Comparison of ENCODE assay signal across 15 mouse cellular contexts in the genomic region with DNA sequence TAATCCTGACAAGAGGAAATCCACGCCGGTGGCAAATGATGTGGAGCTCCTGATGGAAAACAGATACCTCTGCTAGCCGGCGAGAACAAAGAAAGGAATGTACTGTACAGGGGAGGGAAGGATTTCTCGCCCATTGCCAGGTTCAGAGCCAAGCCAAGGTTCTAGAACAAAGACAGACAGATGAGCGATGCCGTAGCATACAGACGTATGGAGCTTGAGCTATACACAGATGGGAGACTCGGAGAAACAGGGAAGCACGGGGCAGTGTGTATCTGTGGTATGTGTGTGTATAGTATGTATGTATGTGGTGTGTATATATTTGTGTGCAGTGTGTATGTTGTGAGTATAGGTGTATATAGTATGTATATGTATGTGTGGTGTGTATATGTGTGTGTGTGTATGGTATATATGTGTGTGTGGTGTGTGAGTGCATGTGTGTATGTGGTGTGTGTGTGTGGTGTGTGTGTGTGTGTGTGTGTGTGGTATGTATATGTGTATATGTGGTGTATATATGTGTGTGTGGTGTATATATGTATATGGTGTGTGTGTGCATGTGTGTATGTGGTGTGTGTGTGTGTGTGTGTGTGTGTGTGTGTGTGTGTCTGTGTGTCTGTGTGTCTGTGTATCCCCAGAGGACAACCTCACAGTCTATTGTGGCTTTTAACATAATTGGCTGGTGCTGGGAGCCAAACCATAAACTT.
DNase-seq lines count a peak whose midpoint lies in the region; ATAC-seq lines count a peak whose summit lies in the region.
"Had no signal": no experiment of that assay in that cellular context is flagged by ENCODE, and none has a peak within 500 bp of the region (broad histone marks: within the 10 kb centered on the region; RNA-seq: fewer than 3 reads in every experiment).

No protein-coding gene starts in this region.

- no peak overlapping the region for H3K4me3 ChIP-seq in forebrain, embryonic 15.5 days
- H3K4me3 ChIP-seq in forebrain, embryonic 11.5 days (ENCODE audit: low read depth, low read length) = no peak overlapping the region
- H3K4me3 ChIP-seq in embryonic facial prominence, embryonic 13.5 days = no peak overlapping the region
- H3K4me3 ChIP-seq in limb, embryonic 12.5 days (replicated peaks) = no peak overlapping the region
- H3K4me3 ChIP-seq: myocyte; stomach, embryonic 15.5 days had no signal

- H3K9me3 ChIP-seq in forebrain, embryonic 15.5 days = no peaks in the 10 kb centered on the region
- no peaks in the 10 kb centered on the region for H3K9me3 ChIP-seq in forebrain, embryonic 11.5 days (ENCODE audit: control insufficient read depth, low read length)
- H3K9me3 ChIP-seq in embryonic facial prominence, embryonic 13.5 days = 0 out of 2 replicates have a peak, but pooled peaks cover 2% of the 10 kb centered on the region
- peaks cover 4% of the 10 kb centered on the region; the same call in 1 of the 2 replicates for H3K9me3 ChIP-seq in limb, embryonic 12.5 days
- H3K9me3 ChIP-seq: stomach, embryonic 15.5 days had no signal

- no peaks in the 10 kb centered on the region for H3K36me3 ChIP-seq in forebrain, embryonic 15.5 days
- H3K36me3 ChIP-seq in forebrain, embryonic 11.5 days (ENCODE audit: control insufficient read depth, insufficient read depth, low read length) = no peaks in the 10 kb centered on the region
- H3K36me3 ChIP-seq in embryonic facial prominence, embryonic 13.5 days = no peaks in the 10 kb centered on the region
- H3K36me3 ChIP-seq in limb, embryonic 12.5 days = no peaks in the 10 kb centered on the region
- H3K36me3 ChIP-seq: stomach, embryonic 15.5 days had no signal

- H3K27ac ChIP-seq in forebrain, embryonic 15.5 days (replicated peaks) = peak overlapping the region; percentile 13; the same call in 1 of the 2 replicates
- H3K27ac ChIP-seq in forebrain, embryonic 11.5 days (ENCODE audit: low read depth, low read length) = no peak overlapping the region
- H3K27ac ChIP-seq in embryonic facial prominence, embryonic 13.5 days = no peak overlapping the region
- H3K27ac ChIP-seq in limb, embryonic 12.5 days = no peak overlapping the region
- H3K27ac ChIP-seq: stomach, embryonic 15.5 days had no signal

- intact Hi-C loops in left cerebral cortex, postnatal 4 days (cut with DNase I) = no loop called here
- intact Hi-C loops in left cerebral cortex, postnatal 25 days (cut with DNase I) = loop anchor here (5.0 kb wide), 1 partner anchor 68 kb away; no protein-coding TSS in a partner anchor

- ATAC-seq in forebrain, embryonic 15.5 days (replicated peaks) = peak; percentile 58; the same call in 1 of the 2 replicates
- no peak for ATAC-seq in forebrain, embryonic 11.5 days (replicated peaks; ENCODE audit: low FRiP score)
- ATAC-seq in embryonic facial prominence, embryonic 13.5 days (ENCODE audit: insufficient number of reproducible peaks, insufficient read depth, low FRiP score, low TSS enrichment, low read depth) = 0 out of 2 replicates have a peak, but pooled peaks have one; percentile 28
- ATAC-seq in limb, embryonic 12.5 days (ENCODE audit: insufficient number of reproducible peaks, insufficient read depth, low FRiP score, low TSS enrichment, low read depth) = peak; percentile 54; the same call in 1 of the 2 replicates

- H3K27me3 ChIP-seq in forebrain, embryonic 15.5 days = no peaks in the 10 kb centered on the region
- H3K27me3 ChIP-seq in forebrain, embryonic 11.5 days (ENCODE audit: control insufficient read depth, insufficient read depth, low read length) = no peaks in the 10 kb centered on the region
- H3K27me3 ChIP-seq in embryonic facial prominence, embryonic 13.5 days = no peaks in the 10 kb centered on the region
- H3K27me3 ChIP-seq in limb, embryonic 12.5 days = no peaks in the 10 kb centered on the region
- H3K27me3 ChIP-seq: stomach, embryonic 15.5 days had no signal

- WGBS in forebrain, embryonic 15.5 days = 38% methylated on average over 10 of the region's 10 CpGs
- WGBS in forebrain, embryonic 11.5 days = 79% methylated on average over 10 of the region's 10 CpGs
- WGBS in embryonic facial prominence, embryonic 13.5 days = 31% methylated on average over 10 of the region's 10 CpGs
- 51% methylated on average over 10 of the region's 10 CpGs for WGBS in limb, embryonic 12.5 days

- no peak overlapping the region for H3K4me2 ChIP-seq in forebrain, embryonic 15.5 days (replicated peaks)
- H3K4me2 ChIP-seq in forebrain, embryonic 11.5 days (ENCODE audit: low read depth, low read length, severe bottlenecking) = no peak overlapping the region
- H3K4me2 ChIP-seq in embryonic facial prominence, embryonic 13.5 days = peak overlapping the region; percentile 14; the same call in 1 of the 2 replicates
- no peak overlapping the region for H3K4me2 ChIP-seq in limb, embryonic 12.5 days
- H3K4me2 ChIP-seq: stomach, embryonic 15.5 days had no signal

- H3K9ac ChIP-seq in forebrain, embryonic 15.5 days (replicated peaks) = no peak overlapping the region
- no peak overlapping the region for H3K9ac ChIP-seq in forebrain, embryonic 11.5 days (ENCODE audit: low read length)
- H3K9ac ChIP-seq in embryonic facial prominence, embryonic 13.5 days = no peak overlapping the region
- H3K9ac ChIP-seq in limb, embryonic 12.5 days (replicated peaks) = no peak overlapping the region
- H3K9ac ChIP-seq: stomach, embryonic 15.5 days had no signal

- no peak for DNase-seq in forebrain, embryonic 11.5 days (ENCODE audit: low spot score)
- DNase-seq in left cerebral cortex, postnatal 4 days = peak; percentile 16
- no peak for DNase-seq in left cerebral cortex, postnatal 25 days (ENCODE audit: low spot score in 2 of 2)
- no peak for DNase-seq in layer of hippocampus, postnatal 36 days
- DNase-seq in kidney, postnatal 25 days = no peak
- DNase-seq: adrenal gland, postnatal 25 days; kidney, adult 11 months; kidney, postnatal 36 days; liver; lung, postnatal 4 days had no signal

- H3K4me1 ChIP-seq in forebrain, embryonic 15.5 days = peaks cover 4% of the 10 kb centered on the region; the same call in 1 of the 2 replicates
- H3K4me1 ChIP-seq in forebrain, embryonic 11.5 days (replicated peaks; ENCODE audit: control insufficient read depth, insufficient read depth, low read length) = no peaks in the 10 kb centered on the region
- peaks cover 16% of the 10 kb centered on the region; the same call in 1 of the 2 replicates for H3K4me1 ChIP-seq in embryonic facial prominence, embryonic 13.5 days
- no peaks in the 10 kb centered on the region for H3K4me1 ChIP-seq in limb, embryonic 12.5 days (replicated peaks)
- H3K4me1 ChIP-seq: stomach, embryonic 15.5 days had no signal
